Mouse (Mus musculus): ENCODE results near the gene Cryge. TPM values are rescaled to one million over a fixed set of nuclear protein-coding genes. Genes with fewer than 3 reads are reported as not detected.

Gene Cryge
- polyA plus RNA-seq, 1 experiment from 2014 or later, result not detected

DNA sequence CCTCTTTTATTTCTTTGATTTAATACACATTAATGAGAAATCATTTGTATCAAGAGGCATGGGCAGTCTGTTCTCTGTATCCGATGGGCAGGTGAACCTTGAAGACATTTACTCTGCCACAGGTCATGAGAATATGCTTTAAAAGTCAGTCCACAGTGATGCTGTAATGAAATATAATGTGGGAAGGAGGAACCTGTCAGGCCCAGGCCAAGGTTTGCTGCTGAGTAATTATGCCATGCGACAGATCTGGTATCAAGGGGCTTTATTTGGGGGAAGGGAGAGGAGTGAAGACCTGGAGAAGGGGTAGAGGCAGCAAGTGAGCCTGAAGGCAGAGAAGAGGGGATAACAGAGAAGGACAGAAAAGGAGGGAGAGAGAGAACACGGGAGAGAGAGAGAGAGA lies 11.3 kb downstream of the Cryge start:
- H3K4me2 ChIP-seq (ENCODE audit: low read depth, low read length), result no peak overlapping the region
- no peak overlapping the region for H3K27ac ChIP-seq (ENCODE audit: low read length)
- H3K4me3 ChIP-seq (ENCODE audit: low read depth, low read length), result no peak overlapping the region
- H3K27me3 ChIP-seq (ENCODE audit: control insufficient read depth, insufficient read depth, low read depth, low read length), result no peaks in the 10 kb centered on the region
- 59% methylated on average over 3 of the region's 3 CpGs for WGBS (ENCODE audit: insufficient replicate concordance)
- no peaks in the 10 kb centered on the region for H3K36me3 ChIP-seq (ENCODE audit: control insufficient read depth, insufficient read depth)
- no peak for ATAC-seq (ENCODE audit: low read depth)
- H3K9ac ChIP-seq (ENCODE audit: low read depth, low read length), result no peak overlapping the region
- no peaks in the 10 kb centered on the region for H3K4me1 ChIP-seq (ENCODE audit: control insufficient read depth, low read depth, low read length)
- H3K9me3 ChIP-seq (replicated peaks; ENCODE audit: control insufficient read depth, low read length), result no peaks in the 10 kb centered on the region

DNA sequence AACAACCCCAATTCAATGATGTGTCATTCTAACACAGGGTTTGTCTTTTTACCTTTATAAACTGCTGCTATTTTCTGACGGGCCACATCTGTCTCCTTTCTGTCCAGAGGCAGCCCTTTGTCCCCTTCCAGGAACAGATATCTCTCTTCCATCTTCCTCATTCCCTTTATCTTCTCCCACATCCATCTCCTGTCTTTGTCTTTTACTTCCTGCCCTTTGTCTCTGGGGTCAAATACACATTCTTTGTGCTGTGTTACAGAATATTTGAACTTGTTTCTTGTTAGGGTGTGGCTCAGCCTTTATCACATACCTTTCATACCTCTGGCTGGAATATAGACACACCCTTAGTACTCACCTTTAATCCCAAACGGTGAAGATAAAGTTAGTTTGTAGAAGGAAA lies 13.4 kb downstream of the Cryge start:
- no peak overlapping the region for H3K4me3 ChIP-seq (ENCODE audit: low read depth, low read length)
- H3K9ac ChIP-seq (ENCODE audit: low read depth, low read length), result no peak overlapping the region
- H3K9me3 ChIP-seq (replicated peaks; ENCODE audit: control insufficient read depth, low read length), result no peaks in the 10 kb centered on the region
- H3K27ac ChIP-seq (ENCODE audit: low read length), result no peak overlapping the region
- 32% methylated on average over 2 of the region's 2 CpGs for WGBS (ENCODE audit: insufficient replicate concordance)
- no peaks in the 10 kb centered on the region for H3K27me3 ChIP-seq (ENCODE audit: control insufficient read depth, insufficient read depth, low read depth, low read length)
- no peaks in the 10 kb centered on the region for H3K36me3 ChIP-seq (ENCODE audit: control insufficient read depth, insufficient read depth)
- H3K4me2 ChIP-seq (ENCODE audit: low read depth, low read length), result no peak overlapping the region
- ATAC-seq (ENCODE audit: low read depth), result no peak
- H3K4me1 ChIP-seq (ENCODE audit: control insufficient read depth, low read depth, low read length), result no peaks in the 10 kb centered on the region

DNA sequence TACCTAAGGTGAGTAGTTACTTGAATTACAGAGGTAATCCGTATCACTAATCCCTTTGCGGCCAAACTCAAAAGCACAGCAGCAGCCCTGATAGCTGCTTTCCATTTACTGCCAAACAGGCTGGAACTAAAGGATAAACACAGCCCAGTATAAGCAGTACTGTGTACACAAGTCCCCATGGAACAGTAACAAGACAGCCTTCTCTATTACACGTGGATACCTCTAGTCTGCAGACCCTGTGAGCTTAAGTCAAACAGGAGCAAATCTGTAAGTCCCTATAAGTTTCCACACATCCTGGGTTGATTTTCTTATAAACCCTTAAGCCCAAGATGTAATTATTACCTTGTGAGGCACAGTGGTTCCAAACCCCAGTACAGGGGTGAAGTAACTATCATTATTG lies 15.4 kb downstream of the Cryge start:
- Histone ChIP-seq H3K36me3 (ENCODE audit: control insufficient read depth, insufficient read depth) (no peaks in the 10 kb centered on the region), H3K9me3 (replicated peaks; ENCODE audit: control insufficient read depth, low read length) (no peaks in the 10 kb centered on the region), H3K4me3 (ENCODE audit: low read depth, low read length) (no peak overlapping the region), H3K9ac (ENCODE audit: low read depth, low read length) (no peak overlapping the region), H3K27me3 (ENCODE audit: control insufficient read depth, insufficient read depth, low read depth, low read length) (no peaks in the 10 kb centered on the region), H3K4me2 (ENCODE audit: low read depth, low read length) (no peak overlapping the region), H3K4me1 (ENCODE audit: control insufficient read depth, low read depth, low read length) (no peaks in the 10 kb centered on the region), H3K27ac (ENCODE audit: low read length) (no peak overlapping the region)
- WGBS (ENCODE audit: insufficient replicate concordance), result 40% methylated on average over 3 of the region's 3 CpGs
- ATAC-seq (ENCODE audit: low read depth), result no peak

DNA sequence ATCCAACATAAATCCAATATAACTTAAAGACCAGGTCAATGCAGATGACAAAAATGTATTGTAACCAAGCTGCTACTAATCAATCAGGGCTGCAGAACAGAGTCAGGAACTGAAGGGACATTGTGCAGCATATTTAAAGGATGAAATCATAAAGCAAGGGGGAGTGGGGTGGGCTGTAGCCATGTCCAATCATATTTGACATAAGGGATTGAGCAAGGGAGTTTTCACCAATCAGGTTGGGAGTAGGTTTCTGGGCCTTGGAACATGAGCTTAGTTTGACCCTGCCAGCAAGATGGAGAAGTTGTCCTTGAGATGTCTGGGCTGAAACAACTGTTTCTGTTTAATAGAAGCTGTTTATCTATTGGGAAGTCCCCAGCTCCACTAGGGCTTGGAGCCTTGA lies 18.3 kb downstream of the Cryge start, which contains the start of gene Akr1cl:
Akr1cl (minus strand) TSS at position 119 of the 400 bp plus-strand sequence.
- H3K36me3 ChIP-seq (ENCODE audit: control insufficient read depth, insufficient read depth), result no peaks in the 10 kb centered on the region
- no peaks in the 10 kb centered on the region for H3K9me3 ChIP-seq (replicated peaks; ENCODE audit: control insufficient read depth, low read length)
- H3K9ac ChIP-seq (ENCODE audit: low read depth, low read length), result no peak within 1 kb of the TSS
- no peak within 1 kb of the TSS for H3K4me2 ChIP-seq (ENCODE audit: low read depth, low read length)
- H3K27ac ChIP-seq (ENCODE audit: low read length), result no peak within 1 kb of the TSS
- no peaks in the 10 kb centered on the region for H3K27me3 ChIP-seq (ENCODE audit: control insufficient read depth, insufficient read depth, low read depth, low read length)
- no peak within 1 kb of the TSS for H3K4me3 ChIP-seq (ENCODE audit: low read depth, low read length)
- H3K4me1 ChIP-seq (ENCODE audit: control insufficient read depth, low read depth, low read length), result no peaks in the 10 kb centered on the region
- no peak for ATAC-seq (ENCODE audit: low read depth)

DNA sequence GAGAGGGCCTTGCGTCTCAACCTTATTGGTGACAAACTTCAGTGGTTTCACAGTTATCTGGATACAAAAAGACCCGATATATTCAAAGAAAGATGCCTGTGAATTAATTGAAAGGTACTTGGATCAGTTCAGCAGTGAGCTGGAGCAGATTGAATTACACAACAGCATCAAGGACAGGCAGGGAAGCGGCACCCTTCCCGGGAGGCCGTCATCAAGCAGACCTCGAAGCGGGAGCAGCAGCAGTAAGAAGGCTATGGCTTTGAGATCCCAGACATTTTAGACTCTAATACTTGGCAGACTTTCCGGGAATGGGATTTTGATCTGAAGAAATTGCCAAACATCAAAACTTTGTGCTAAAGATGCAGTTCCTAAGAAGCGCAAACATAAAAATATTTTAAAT lies 22.7 kb downstream of the Cryge start:
- Histone ChIP-seq H3K9me3 (replicated peaks; ENCODE audit: control insufficient read depth, low read length) (no peaks in the 10 kb centered on the region), H3K4me2 (ENCODE audit: low read depth, low read length) (no peak overlapping the region), H3K4me3 (ENCODE audit: low read depth, low read length) (no peak overlapping the region), H3K27ac (ENCODE audit: low read length) (no peak overlapping the region), H3K9ac (ENCODE audit: low read depth, low read length) (no peak overlapping the region), H3K27me3 (ENCODE audit: control insufficient read depth, insufficient read depth, low read depth, low read length) (no peaks in the 10 kb centered on the region), H3K36me3 (ENCODE audit: control insufficient read depth, insufficient read depth) (no peaks in the 10 kb centered on the region), H3K4me1 (ENCODE audit: control insufficient read depth, low read depth, low read length) (no peaks in the 10 kb centered on the region)
- no peak for ATAC-seq (ENCODE audit: low read depth)
- WGBS (ENCODE audit: insufficient replicate concordance), result 69% methylated on average over 9 of the region's 9 CpGs

DNA sequence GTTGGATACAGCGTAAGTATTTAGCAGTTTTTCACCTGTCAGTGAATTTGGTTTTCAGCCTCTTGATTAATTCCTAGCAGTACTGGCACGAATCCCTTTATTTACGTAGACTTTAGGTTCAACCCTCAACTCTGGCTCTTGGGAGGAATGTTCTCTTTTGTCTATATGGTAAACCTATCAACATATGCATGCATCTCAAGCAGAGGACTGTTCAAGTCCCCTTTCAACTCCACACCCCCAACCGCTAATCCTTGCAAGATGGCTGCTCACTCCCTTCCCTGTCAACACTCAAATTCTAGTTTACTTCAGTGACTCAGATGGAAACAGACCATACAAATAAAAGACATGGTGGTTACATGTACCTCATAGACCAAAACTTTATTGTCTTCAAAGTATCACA lies 38.2 kb downstream of the Cryge start:
- Histone ChIP-seq H3K9ac (ENCODE audit: low read depth, low read length) (no peak overlapping the region), H3K27me3 (ENCODE audit: control insufficient read depth, insufficient read depth, low read depth, low read length) (no peaks in the 10 kb centered on the region), H3K4me2 (ENCODE audit: low read depth, low read length) (no peak overlapping the region), H3K4me3 (ENCODE audit: low read depth, low read length) (no peak overlapping the region), H3K9me3 (replicated peaks; ENCODE audit: control insufficient read depth, low read length) (no peaks in the 10 kb centered on the region), H3K36me3 (ENCODE audit: control insufficient read depth, insufficient read depth) (no peaks in the 10 kb centered on the region), H3K4me1 (ENCODE audit: control insufficient read depth, low read depth, low read length) (no peaks in the 10 kb centered on the region), H3K27ac (ENCODE audit: low read length) (no peak overlapping the region)
- 75% methylated on average over 4 of the region's 4 CpGs for WGBS (ENCODE audit: insufficient replicate concordance)
- no peak for ATAC-seq (ENCODE audit: low read depth)

DNA sequence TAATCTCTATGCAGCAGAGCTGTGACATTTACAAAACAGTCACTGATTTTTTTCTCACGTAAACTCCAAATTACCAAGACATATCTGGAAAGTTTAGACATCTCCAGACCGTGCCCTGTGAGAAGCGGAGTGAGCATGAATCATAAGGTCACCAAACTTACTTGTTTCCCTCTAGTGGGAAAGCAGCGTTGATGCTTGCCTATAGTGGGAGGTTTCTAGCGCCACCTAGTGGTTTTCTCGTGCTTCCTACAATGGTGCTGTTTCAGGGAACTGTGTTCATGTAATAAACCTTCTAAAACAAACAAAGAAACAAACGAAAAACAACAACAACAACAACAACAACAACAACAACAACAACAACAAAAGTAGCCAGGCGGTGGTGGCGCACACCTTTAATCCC lies 40.8 kb downstream of the Cryge start:
- Histone ChIP-seq H3K9me3 (replicated peaks; ENCODE audit: control insufficient read depth, low read length) (no peaks in the 10 kb centered on the region), H3K4me2 (ENCODE audit: low read depth, low read length) (no peak overlapping the region), H3K36me3 (ENCODE audit: control insufficient read depth, insufficient read depth) (no peaks in the 10 kb centered on the region), H3K27me3 (ENCODE audit: control insufficient read depth, insufficient read depth, low read depth, low read length) (no peaks in the 10 kb centered on the region), H3K4me3 (ENCODE audit: low read depth, low read length) (no peak overlapping the region), H3K9ac (ENCODE audit: low read depth, low read length) (no peak overlapping the region), H3K27ac (ENCODE audit: low read length) (no peak overlapping the region), H3K4me1 (ENCODE audit: control insufficient read depth, low read depth, low read length) (no peaks in the 10 kb centered on the region)
- 10% methylated on average over 9 of the region's 9 CpGs for WGBS (ENCODE audit: insufficient replicate concordance)
- no peak for ATAC-seq (ENCODE audit: low read depth)

DNA sequence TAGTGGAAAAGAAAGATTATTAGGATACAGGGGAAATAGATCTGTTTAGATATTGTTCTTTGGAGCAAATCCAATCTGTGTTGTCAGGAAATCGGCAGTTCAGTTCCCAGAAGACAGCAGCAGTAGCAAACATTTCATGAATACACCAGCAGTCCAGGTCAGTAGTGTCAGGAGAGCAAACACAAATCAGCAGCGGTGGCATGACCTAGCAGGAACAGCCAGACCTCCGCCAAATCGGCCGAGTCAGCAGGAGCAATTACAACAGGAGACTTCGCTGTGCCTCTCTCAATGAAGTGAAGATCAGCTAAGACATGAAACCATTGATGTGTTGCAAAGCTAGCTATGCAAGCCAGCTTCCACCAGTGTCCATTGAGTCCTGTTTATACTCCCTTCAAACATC lies 45.4 kb downstream of the Cryge start:
- Histone ChIP-seq H3K27me3 (ENCODE audit: control insufficient read depth, insufficient read depth, low read depth, low read length) (no peaks in the 10 kb centered on the region), H3K27ac (ENCODE audit: low read length) (no peak overlapping the region), H3K4me3 (ENCODE audit: low read depth, low read length) (no peak overlapping the region), H3K4me1 (ENCODE audit: control insufficient read depth, low read depth, low read length) (no peaks in the 10 kb centered on the region), H3K4me2 (ENCODE audit: low read depth, low read length) (no peak overlapping the region), H3K9me3 (replicated peaks; ENCODE audit: control insufficient read depth, low read length) (no peaks in the 10 kb centered on the region), H3K9ac (ENCODE audit: low read depth, low read length) (no peak overlapping the region), H3K36me3 (ENCODE audit: control insufficient read depth, insufficient read depth) (no peaks in the 10 kb centered on the region)
- ATAC-seq (ENCODE audit: low read depth), result no peak
- 61% methylated on average over 6 of the region's 6 CpGs for WGBS (ENCODE audit: insufficient replicate concordance)

DNA sequence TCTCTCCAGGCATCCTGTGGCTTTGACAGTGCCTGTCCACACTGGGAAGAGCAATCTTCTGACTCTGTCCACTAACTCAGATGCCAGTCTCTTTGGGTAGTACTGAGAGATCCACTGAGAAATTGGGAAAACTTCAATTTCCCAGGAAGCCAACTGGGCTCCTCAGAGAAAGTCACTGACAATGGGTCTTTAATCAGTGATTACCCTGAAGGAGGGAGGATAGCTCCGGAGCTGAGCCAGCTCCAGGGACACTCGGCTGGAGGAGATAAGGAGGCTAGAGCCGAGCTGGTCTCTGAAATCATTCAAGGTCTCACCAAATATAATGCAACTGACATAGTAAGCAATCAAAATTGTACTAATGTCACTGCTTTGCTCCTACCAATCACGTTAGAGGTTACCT lies 46.4 kb downstream of the Cryge start:
- no peaks in the 10 kb centered on the region for H3K4me1 ChIP-seq (ENCODE audit: control insufficient read depth, low read depth, low read length)
- no peak overlapping the region for H3K4me3 ChIP-seq (ENCODE audit: low read depth, low read length)
- H3K9ac ChIP-seq (ENCODE audit: low read depth, low read length), result no peak overlapping the region
- no peak for ATAC-seq (ENCODE audit: low read depth)
- H3K27me3 ChIP-seq (ENCODE audit: control insufficient read depth, insufficient read depth, low read depth, low read length), result no peaks in the 10 kb centered on the region
- no peaks in the 10 kb centered on the region for H3K9me3 ChIP-seq (replicated peaks; ENCODE audit: control insufficient read depth, low read length)
- no peak overlapping the region for H3K27ac ChIP-seq (ENCODE audit: low read length)
- no peaks in the 10 kb centered on the region for H3K36me3 ChIP-seq (ENCODE audit: control insufficient read depth, insufficient read depth)
- 55% methylated on average over 4 of the region's 4 CpGs for WGBS (ENCODE audit: insufficient replicate concordance)
- no peak overlapping the region for H3K4me2 ChIP-seq (ENCODE audit: low read depth, low read length)
